Mouse (Mus musculus) small intestine, adult 2 months (tissue): ENCODE data around the gene Kmt5a. TPM values are rescaled to one million over a fixed set of nuclear protein-coding genes. Genes with fewer than 3 reads are reported as not detected.
"Not testable (repeated sequence)": the region's sequence is repeated elsewhere in the genome, so short reads cannot be mapped to it uniquely, and the experiment has no call there.

Experiments
- H3K27ac ChIP-seq: fragments of 200-500 bp; 2 replicates; pipeline ENCODE4 v1.5.1; 2012; ENCODE audit warnings: low read depth, low read length, control low read depth, inconsistent platforms; ENCODE audit not compliant: insufficient read depth
- H3K27me3 ChIP-seq: fragments of 200-500 bp; 2 replicates; pipeline ENCODE4 v1.6.1; 2012; ENCODE audit warnings: mild to moderate bottlenecking, moderate library complexity, low read length, inconsistent platforms; ENCODE audit not compliant: control insufficient read depth, insufficient read depth
- H3K36me3 ChIP-seq: fragments of 200-500 bp; 2 replicates; pipeline ENCODE4 v1.6.1; 2012; ENCODE audit warnings: mild to moderate bottlenecking, low read length, control low read depth, inconsistent platforms; ENCODE audit not compliant: control insufficient read depth, insufficient read depth
- H3K4me1 ChIP-seq: fragments of 200-500 bp; 2 replicates; pipeline ENCODE4 v1.6.1; 2012; ENCODE audit warnings: low read length, inconsistent platforms, mixed read lengths; ENCODE audit not compliant: control insufficient read depth, insufficient read depth, insufficient read length
- H3K4me3 ChIP-seq: fragments of 200-500 bp; 2 replicates; pipeline ENCODE4 v1.5.1; 2012; ENCODE audit warnings: low read depth, mild to moderate bottlenecking, control low read depth, inconsistent platforms, low read length, moderate library complexity
- CTCF ChIP-seq: fragments of 200-500 bp; IDR thresholded peaks from 2 replicates; pipeline ENCODE4 v1.5.1; 2012; ENCODE audit warnings: low read depth, mild to moderate bottlenecking, control low read depth, inconsistent platforms, low read length, moderate library complexity, mixed read lengths; ENCODE audit not compliant: insufficient replicate concordance, insufficient read length; ENCODE audit errors: extremely low read depth
- POLR2A ChIP-seq: fragments of 200-500 bp; IDR thresholded peaks from 2 replicates; pipeline ENCODE4 v1.6.1; 2012; ENCODE audit warnings: low read depth, mild to moderate bottlenecking, control low read depth, inconsistent platforms, low read length, moderate library complexity
- WGBS: fragments of 180-500 bp; shearing (Covaris S2); methylation state at CpG from one replicate; pipeline ENCODE4 v1.1.7; 2018; 5-methylcytosine and 5-hydroxymethylcytosine counted together
- polyA plus RNA-seq: library from polyadenylated mRNA; depleted of rRNA; stranded (reverse); fragments of >200 nt; gene quantifications from 2 replicates; pipeline ENCODE4 v1.2.3, GENCODE M21; 2012

The Kmt5a gene
- polyA plus RNA-seq, 1 experiment: 70.7 TPM

DNA sequence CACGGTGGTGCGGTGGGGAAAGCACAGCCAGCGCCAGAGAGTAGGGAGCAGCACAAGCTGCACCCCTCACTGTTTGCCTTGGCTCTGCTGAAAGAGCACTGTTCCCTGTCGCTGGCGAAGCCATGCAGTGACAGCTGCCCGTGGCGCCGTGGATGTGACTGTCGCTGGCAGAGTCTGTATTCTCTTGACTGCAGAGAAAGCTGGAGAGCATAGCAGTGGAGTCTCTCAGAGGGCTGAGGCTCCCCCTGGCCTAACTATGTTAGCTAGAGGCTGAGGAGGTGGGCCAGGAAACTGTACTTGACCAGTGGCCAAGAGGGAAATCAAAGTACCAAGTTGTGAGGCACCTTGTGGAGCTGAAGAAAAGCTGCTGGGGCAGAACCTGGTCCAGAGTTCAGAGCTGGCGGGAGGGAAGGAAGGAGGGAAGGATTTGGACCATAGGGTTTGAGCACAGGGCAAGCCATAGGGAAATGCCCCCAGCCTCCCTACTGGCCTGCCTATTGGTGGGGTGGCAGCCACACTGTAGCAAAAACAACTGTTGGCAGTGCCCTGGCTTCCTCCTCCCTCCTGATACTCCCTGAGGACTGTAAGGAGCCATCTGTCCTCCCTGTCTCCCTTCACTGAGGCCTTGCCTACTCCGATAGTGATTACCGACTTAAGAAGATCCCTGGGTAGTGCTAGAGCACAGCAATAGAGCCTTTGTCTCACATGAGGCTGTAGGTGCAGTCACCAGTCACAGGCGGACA, 13.8 kb downstream of the Kmt5a start:
- TF ChIP-seq POLR2A (no peak), CTCF (no peak)
- WGBS: 27% methylated on average over 13 of the region's 13 CpGs
- Histone ChIP-seq H3K27ac (peak overlapping the region; percentile 77), H3K4me1 (peaks cover 40% of the 10 kb centered on the region), H3K4me3 (peak overlapping the region; percentile 51), H3K27me3 (no peaks in the 10 kb centered on the region), H3K36me3 (peaks cover 60% of the 10 kb centered on the region)

DNA sequence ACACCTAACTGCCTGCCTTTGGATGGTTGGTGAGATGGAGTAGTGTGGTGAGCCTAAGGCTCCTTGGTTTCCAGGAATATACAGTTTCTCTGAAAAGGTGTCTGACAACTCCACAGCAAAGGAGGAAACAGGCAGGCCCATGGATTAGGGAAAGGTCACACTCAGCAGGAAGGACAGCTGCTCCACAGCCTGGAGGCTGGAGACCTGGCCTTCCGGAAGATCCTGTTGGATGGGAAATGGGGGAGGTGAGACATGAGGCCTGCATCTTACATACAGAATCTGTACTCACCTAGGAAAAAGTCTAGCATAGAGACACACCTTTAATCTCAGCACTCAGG, 14.3 kb downstream of the Kmt5a start:
- peaks cover 61% of the 10 kb centered on the region for H3K36me3 ChIP-seq
- no peak overlapping the region; the same call in 1 of the 2 replicates for H3K4me3 ChIP-seq
- WGBS: 57% methylated on average over 1 of the region's 1 CpGs
- H3K27ac ChIP-seq: peak overlapping the region; percentile 77
- no peaks in the 10 kb centered on the region for H3K27me3 ChIP-seq
- peaks cover 38% of the 10 kb centered on the region for H3K4me1 ChIP-seq
- TF ChIP-seq CTCF: no peak
- no peak for TF ChIP-seq POLR2A

DNA sequence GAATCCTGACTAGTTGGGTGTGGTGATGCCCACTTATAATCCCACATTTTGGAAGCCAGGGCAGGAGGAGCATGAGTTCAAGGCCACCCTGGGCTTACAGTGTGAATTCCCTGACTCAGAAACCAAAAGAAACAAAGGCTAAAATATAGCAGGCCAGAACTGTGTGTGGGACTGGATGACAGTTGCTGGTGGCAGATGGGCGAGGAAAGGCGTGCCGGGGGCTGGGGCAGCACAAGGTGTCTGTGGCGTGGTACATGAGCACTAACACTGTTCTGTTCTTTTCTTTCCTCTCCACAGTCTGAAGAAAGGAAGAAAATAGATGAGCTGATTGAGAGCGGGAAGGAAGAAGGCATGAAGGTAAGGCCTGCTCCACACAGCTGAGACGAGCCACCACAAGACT, 17.0 kb downstream of the Kmt5a start:
- 89% methylated on average over 6 of the region's 6 CpGs for WGBS
- H3K27me3 ChIP-seq: no peaks in the 10 kb centered on the region
- peaks cover 72% of the 10 kb centered on the region for H3K36me3 ChIP-seq
- no peak for TF ChIP-seq POLR2A
- no peak for TF ChIP-seq CTCF
- peaks cover 21% of the 10 kb centered on the region for H3K4me1 ChIP-seq
- no peak overlapping the region for H3K4me3 ChIP-seq
- no peak overlapping the region for H3K27ac ChIP-seq

DNA sequence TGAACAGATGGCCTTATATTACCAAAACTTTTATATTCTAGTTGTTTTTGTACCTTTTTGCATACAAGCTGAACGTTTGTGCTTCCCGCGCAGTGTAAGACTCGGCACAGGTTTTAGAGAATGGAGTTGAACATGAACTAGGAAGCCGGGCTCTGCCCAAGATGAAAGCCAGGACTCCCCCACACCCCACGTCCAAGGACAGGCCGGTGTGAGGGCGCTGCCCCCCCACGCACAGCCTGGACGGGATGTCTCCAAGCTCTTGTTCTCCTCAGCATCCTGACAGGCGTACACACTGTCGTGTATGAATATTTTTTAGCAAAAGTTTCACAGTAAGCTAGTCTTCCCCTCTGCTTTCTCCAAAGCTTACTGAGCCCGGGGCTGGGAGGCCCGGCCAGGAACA, 21.2 kb downstream of the Kmt5a start:
- WGBS: 89% methylated on average over 14 of the region's 14 CpGs
- H3K4me3 ChIP-seq, H3K4me1 ChIP-seq, H3K27me3 ChIP-seq, H3K27ac ChIP-seq: not testable (repeated sequence)
- peaks cover 65% of the 10 kb centered on the region for H3K36me3 ChIP-seq

DNA sequence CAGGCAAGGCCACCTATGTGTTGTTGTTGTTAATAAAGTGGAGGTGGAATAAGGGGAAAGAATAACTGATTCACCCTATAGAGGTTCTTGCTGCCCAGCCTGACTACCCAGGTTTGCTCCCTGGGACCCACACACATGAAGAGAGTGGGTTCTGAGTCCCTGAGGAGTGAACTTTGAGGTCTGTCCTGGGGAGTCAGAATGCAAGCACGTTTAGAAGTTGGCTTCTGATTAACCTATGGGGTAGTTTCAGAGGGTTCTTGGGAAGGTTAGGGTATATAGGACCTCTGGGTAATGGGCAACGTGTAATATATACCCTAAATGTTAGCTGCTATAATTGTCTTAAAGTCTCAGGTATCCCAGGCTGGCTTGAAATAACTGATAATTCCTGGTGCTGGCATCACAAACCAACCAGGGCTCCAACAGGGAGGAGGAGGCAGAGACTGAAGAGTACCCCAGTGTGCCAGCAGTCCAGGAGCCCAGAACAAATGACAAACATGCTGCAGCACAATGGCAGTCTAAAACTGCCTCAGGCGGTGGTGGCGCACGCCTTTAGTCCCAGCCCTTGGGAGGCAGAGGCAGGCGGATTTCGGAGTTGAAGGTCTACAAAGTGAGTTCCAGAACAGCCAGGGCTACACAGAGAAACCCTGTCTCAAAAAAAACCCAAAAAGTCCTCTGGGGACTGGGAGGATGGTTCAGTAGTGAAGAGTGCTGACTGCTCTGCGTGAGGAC, 22.7 kb downstream of the Kmt5a start:
- Histone ChIP-seq H3K4me3 (no peak overlapping the region), H3K36me3 (peaks cover 56% of the 10 kb centered on the region), H3K27ac (no peak overlapping the region), H3K27me3 (no peaks in the 10 kb centered on the region), H3K4me1 (no peaks in the 10 kb centered on the region)
- TF ChIP-seq CTCF: no peak
- TF ChIP-seq POLR2A: no peak
- WGBS: 87% methylated on average over 8 of the region's 8 CpGs

DNA sequence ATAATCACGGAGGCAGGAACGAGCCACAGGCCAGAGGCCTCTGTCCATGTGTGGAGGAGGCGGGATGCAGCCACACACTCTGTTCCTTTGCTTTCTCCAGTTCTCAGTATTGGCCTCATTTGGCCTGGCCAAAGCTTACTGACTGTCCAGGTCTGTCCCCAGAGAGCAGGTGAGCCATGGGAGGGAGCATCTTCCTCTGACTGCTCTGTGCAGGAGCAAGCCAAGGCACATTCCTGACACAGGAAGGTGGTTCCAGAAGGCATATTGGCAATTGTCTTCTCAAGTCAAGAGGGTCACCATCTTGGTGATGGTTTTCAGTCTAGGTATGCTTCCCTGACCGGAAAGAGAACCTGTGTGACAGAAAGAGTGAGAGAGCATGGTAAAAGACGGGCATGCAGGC, 23.7 kb downstream of the Kmt5a start:
- H3K27ac ChIP-seq: no peak overlapping the region
- no peaks in the 10 kb centered on the region for H3K27me3 ChIP-seq
- 84% methylated on average over 5 of the region's 5 CpGs for WGBS
- H3K36me3 ChIP-seq: peaks cover 53% of the 10 kb centered on the region
- H3K4me1 ChIP-seq: no peaks in the 10 kb centered on the region
- TF ChIP-seq CTCF: no peak
- H3K4me3 ChIP-seq: no peak overlapping the region

DNA sequence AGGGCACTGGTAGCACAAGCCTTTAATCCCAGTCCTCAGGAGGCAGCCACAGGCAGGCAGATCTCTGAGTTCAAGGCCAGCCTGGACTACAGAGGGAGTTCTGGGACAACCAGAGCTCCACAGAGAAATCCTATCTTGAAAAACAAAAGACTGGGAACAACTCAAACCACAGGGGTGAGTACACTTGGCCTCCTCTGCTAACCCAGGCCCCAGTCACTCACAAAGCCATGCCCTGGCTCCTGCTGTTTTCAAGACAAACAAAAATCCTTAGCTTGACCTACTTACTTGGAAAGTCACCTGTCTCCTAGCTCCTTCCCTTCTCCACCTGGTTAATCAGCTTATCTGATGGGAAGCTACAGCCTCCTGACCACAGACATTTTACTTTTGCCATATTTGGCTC, 25.2 kb downstream of the Kmt5a start:
- Histone ChIP-seq H3K27me3 (no peaks in the 10 kb centered on the region), H3K36me3 (peaks cover 50% of the 10 kb centered on the region), H3K4me3 (no peak overlapping the region), H3K27ac (no peak overlapping the region), H3K4me1 (no peaks in the 10 kb centered on the region)
- TF ChIP-seq POLR2A (no peak), CTCF (no peak)

DNA sequence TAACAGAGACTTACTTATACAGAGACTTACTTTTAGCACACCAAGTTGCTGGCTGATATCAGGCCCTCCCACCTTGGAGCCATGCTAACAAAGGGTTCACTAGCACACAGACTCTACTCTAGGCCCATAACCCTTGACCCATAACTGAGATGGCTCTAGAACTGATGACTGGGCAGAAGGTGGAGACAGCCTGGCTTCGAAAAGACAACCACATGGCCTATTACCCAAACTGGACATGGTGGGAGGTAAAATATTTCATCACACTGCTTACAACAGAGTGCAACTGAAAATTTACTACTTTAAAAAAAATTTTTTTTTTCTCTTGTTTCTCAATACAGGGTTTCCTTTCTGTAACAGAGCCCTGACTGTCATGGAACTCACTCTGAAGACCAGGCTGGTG, 28.0 kb downstream of the Kmt5a start:
- H3K4me1 ChIP-seq: no peaks in the 10 kb centered on the region
- H3K27ac ChIP-seq: no peak overlapping the region
- TF ChIP-seq POLR2A (no peak), CTCF (no peak)
- H3K4me3 ChIP-seq: no peak overlapping the region
- H3K27me3 ChIP-seq: no peaks in the 10 kb centered on the region
- peaks cover 29% of the 10 kb centered on the region for H3K36me3 ChIP-seq
- 87% methylated on average over 1 of the region's 1 CpGs for WGBS
